Mouse (Mus musculus) forebrain, postnatal 0 days (tissue): ENCODE measurements around the gene Fyn. TPM values are rescaled to one million over a fixed set of nuclear protein-coding genes. Genes with fewer than 3 reads are reported as not detected.

Experiments
- ATAC-seq: fragments of 200-750 bp; cut with Nextera tagmentation; 2 replicates; pipeline ENCODE4 v1.8.0; 2017; ENCODE audit warnings: mild to moderate bottlenecking, moderate library complexity
- DNase-seq: peaks from one replicate; pipeline ENCODE4 v3.0.0-alpha.2; 2015
- H3K27ac ChIP-seq: fragments of 300-500 bp; sonication (generic); 2 replicates; pipeline ENCODE4 v1.5.1; 2014; ENCODE audit warnings: low read depth, mild to moderate bottlenecking, antibody characterized with exemption, low read length, moderate library complexity, mixed read lengths
- H3K27me3 ChIP-seq: fragments of 300-500 bp; sonication (generic); 2 replicates; pipeline ENCODE4 v1.6.1; 2014; ENCODE audit warnings: mild to moderate bottlenecking, low read length, mixed read lengths; ENCODE audit not compliant: insufficient read depth
- H3K36me3 ChIP-seq: fragments of 300-500 bp; sonication (generic); 2 replicates; pipeline ENCODE4 v1.6.1; 2014; ENCODE audit warnings: mild to moderate bottlenecking, moderate library complexity; ENCODE audit not compliant: insufficient read depth
- H3K4me1 ChIP-seq: fragments of 300-500 bp; sonication (generic); 2 replicates; pipeline ENCODE4 v1.6.1; 2014; ENCODE audit warnings: antibody characterized with exemption; ENCODE audit not compliant: insufficient read depth
- H3K4me2 ChIP-seq: fragments of 300-500 bp; sonication (generic); 2 replicates; pipeline ENCODE4 v1.6.1; 2014; ENCODE audit warnings: low read depth, mild to moderate bottlenecking, moderate library complexity
- H3K4me3 ChIP-seq: fragments of 300-500 bp; sonication (generic); 2 replicates; pipeline ENCODE4 v1.5.1; 2014; ENCODE audit warnings: low read depth, low read length, mixed read lengths
- H3K9ac ChIP-seq: fragments of 300-500 bp; sonication (generic); 2 replicates; pipeline ENCODE4 v1.6.1; 2014; ENCODE audit warnings: mild to moderate bottlenecking
- H3K9me3 ChIP-seq: fragments of 300-500 bp; sonication (generic); 2 replicates; pipeline ENCODE4 v1.6.1; 2016; ENCODE audit warnings: low read length
- CTCF ChIP-seq: sonication (generic); IDR thresholded peaks from 2 replicates; pipeline ENCODE4 v1.5.1; 2016; ENCODE audit warnings: antibody characterized with exemption, control low read depth, low read depth
- WGBS: fragments of 180-500 bp; shearing (Covaris S2); extraction: QIAGEN DNeasy Blood & Tissue Kit; methylation state at CpG from one replicate; pipeline ENCODE4 v1.1.7; 2014; 5-methylcytosine and 5-hydroxymethylcytosine counted together
- polyA plus RNA-seq: library from polyadenylated mRNA; unstranded; fragments of >200 nt; fragmentation: Nextera tagmentation; extraction: Ambion mirVana; gene quantifications from 2 replicates; pipeline ENCODE4 v1.2.1, GENCODE M21; 2015
- total RNA-seq: library from RNA; depleted of rRNA; stranded (reverse); fragments of >200 nt; gene quantifications from 2 replicates; pipeline ENCODE4 v1.2.3, GENCODE M21; 2014

Gene Fyn
- total and polyA plus RNA-seq, 2 experiments from 2014 or later = 85.8 to 155 TPM

DNA sequence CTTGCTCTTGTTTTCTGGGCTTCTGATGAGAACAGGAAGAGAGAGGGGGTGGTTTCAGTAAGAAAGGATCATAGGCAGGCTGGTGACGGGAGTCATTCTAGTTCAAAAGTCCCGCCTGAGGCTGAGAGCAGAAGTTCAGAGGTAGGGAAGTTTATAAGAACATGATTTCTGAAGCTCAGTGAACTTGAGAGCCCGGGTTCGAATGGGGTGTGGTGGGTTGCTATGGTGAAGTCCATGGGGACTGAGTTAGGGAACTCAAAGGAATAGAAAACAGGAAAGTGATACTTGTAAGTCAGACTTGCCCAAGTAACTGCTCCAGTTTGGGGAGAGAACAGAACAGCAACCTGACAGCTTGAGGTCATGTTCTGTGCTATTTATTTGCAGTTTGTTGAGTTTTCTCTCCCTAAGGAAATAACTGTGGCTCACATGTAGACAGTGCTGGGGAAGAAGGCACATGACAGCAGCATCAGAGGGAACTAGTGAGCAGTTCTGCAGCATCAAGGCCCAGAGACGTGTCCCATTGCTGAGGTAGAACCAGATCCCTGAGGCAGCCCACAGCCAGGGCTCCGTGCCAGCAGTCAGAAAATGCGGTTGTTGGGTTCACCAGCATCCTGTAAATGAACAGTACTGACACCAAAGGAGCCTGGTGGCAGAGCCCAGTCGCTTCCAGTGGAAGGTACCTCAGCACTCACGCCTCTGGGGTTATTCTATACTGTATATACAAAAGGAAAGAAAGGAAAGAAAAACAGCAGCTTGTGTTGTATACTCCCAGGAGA is 52.4 kb downstream of the Fyn start:
- Histone ChIP-seq H3K9me3 (no peaks in the 10 kb centered on the region), H3K9ac (no peak overlapping the region), H3K4me3 (no peak overlapping the region), H3K27me3 (no peaks in the 10 kb centered on the region), H3K27ac (no peak overlapping the region), H3K36me3 (no peaks in the 10 kb centered on the region; the same call in 1 of the 2 replicates), H3K4me1 (peaks cover 21% of the 10 kb centered on the region), H3K4me2 (no peak overlapping the region)
- 50% methylated on average over 9 of the region's 9 CpGs for WGBS
- ATAC-seq (no peak), DNase-seq (no peak)
- no peak for TF ChIP-seq CTCF

- H3K36me3 ChIP-seq = no peaks in the 10 kb centered on the region; the same call in 1 of the 2 replicates
- DNase-seq (peak; percentile 36), ATAC-seq (peak; percentile 28; the same call in 1 of the 2 replicates)
- H3K4me3 ChIP-seq = no peak overlapping the region
- no peaks in the 10 kb centered on the region for H3K9me3 ChIP-seq
- H3K27me3 ChIP-seq = no peaks in the 10 kb centered on the region
- no peak overlapping the region for H3K4me2 ChIP-seq
- peak overlapping the region; percentile 9; the same call in 1 of the 2 replicates for H3K27ac ChIP-seq
- H3K4me1 ChIP-seq = peaks cover 24% of the 10 kb centered on the region
- TF ChIP-seq CTCF = no peak
- no peak overlapping the region for H3K9ac ChIP-seq
- 55% methylated on average over 9 of the region's 9 CpGs for WGBS
These were observed 53.1 kb downstream of the Fyn start for GRCm38 (mm10) chr10:39421772-39422171.

DNA sequence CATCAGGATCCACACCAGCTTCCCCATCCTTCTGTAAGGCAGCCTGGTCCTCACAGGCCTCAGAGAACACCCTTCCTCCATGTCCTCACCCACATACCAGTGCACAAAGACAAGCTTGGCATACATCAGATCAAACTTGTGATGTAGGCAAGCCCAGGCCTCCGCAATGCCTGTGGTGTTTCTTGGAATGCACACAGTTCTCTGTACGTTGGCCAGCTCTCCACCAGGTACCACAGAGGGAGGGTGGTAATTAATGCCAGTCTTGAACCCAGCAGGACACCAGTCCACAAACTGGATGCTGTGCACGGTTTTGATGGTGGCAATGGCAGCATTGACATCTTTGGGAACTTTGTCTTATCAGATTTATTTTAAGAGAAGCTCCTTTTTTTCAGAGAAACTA is 56.0 kb downstream of the Fyn start:
- peaks cover 22% of the 10 kb centered on the region for H3K4me1 ChIP-seq
- no peak overlapping the region for H3K4me2 ChIP-seq
- H3K4me3 ChIP-seq = no peak overlapping the region
- ATAC-seq = no peak
- TF ChIP-seq CTCF = no peak
- 83% methylated on average over 3 of the region's 3 CpGs for WGBS
- H3K36me3 ChIP-seq = no peaks in the 10 kb centered on the region; the same call in 1 of the 2 replicates
- no peak overlapping the region for H3K27ac ChIP-seq
- no peaks in the 10 kb centered on the region for H3K27me3 ChIP-seq
- H3K9ac ChIP-seq = no peak overlapping the region
- H3K9me3 ChIP-seq = no peaks in the 10 kb centered on the region
- no peak for DNase-seq

- Histone ChIP-seq H3K4me3 (no peak overlapping the region), H3K4me1 (peaks cover 22% of the 10 kb centered on the region), H3K4me2 (no peak overlapping the region), H3K9me3 (no peaks in the 10 kb centered on the region), H3K9ac (no peak overlapping the region), H3K36me3 (no peaks in the 10 kb centered on the region; the same call in 1 of the 2 replicates), H3K27me3 (no peaks in the 10 kb centered on the region), H3K27ac (no peak overlapping the region)
- no peak for TF ChIP-seq CTCF
- DNase-seq (no peak), ATAC-seq (no peak)
- 86% methylated on average over 3 of the region's 3 CpGs for WGBS
These were observed 57.4 kb downstream of the Fyn start for GRCm38 (mm10) chr10:39426033-39426432.

GRCm38 (mm10) chr10:39426833-39427490 is 58.3 kb downstream of the Fyn start:
- Histone ChIP-seq H3K4me3 (no peak overlapping the region), H3K27me3 (no peaks in the 10 kb centered on the region), H3K9ac (no peak overlapping the region), H3K9me3 (no peaks in the 10 kb centered on the region), H3K27ac (peak overlapping the region; percentile 17; the same call in 1 of the 2 replicates), H3K4me2 (no peak overlapping the region), H3K4me1 (peaks cover 12% of the 10 kb centered on the region), H3K36me3 (no peaks in the 10 kb centered on the region; the same call in 1 of the 2 replicates)
- ATAC-seq (peak; percentile 87), DNase-seq (peak; percentile 46)
- TF ChIP-seq CTCF = no peak
- WGBS = 33% methylated on average over 5 of the region's 5 CpGs

DNA sequence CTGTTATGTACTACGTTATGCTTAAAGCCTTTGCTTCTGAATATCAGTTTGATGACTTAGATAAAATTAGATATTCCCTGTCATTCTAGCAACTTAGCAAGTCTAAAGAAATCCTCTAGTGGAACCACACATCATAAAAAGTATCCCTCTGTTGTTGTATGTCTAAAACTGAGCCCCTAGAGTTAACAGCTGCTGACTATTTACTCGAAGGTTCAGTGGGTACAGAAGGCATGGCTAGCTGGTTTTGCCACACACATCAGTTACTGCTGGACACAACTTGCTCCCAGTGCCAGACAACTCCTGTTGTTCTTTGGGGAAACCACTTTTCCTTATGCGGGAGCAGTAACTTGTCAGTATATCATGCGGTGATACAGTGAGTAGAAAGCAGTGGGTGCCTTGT is 61.0 kb downstream of the Fyn start:
- Histone ChIP-seq H3K4me3 (no peak overlapping the region), H3K36me3 (no peaks in the 10 kb centered on the region; the same call in 1 of the 2 replicates)
- TF ChIP-seq CTCF = no peak

More for the DNA sequence above, 61.0 kb downstream of the Fyn start:
- no peak overlapping the region for H3K9ac ChIP-seq
- peaks cover 7% of the 10 kb centered on the region; the same call in 1 of the 2 replicates for H3K4me1 ChIP-seq
- no peaks in the 10 kb centered on the region for H3K27me3 ChIP-seq
- H3K27ac ChIP-seq = no peak overlapping the region
- DNase-seq (no peak), ATAC-seq (no peak)
- H3K4me2 ChIP-seq = no peak overlapping the region
- WGBS = 77% methylated on average over 4 of the region's 4 CpGs
- H3K9me3 ChIP-seq = no peaks in the 10 kb centered on the region
